Mouse (Mus musculus) liver, embryonic 14.5 days (tissue): ENCODE data around the gene Srgap2.

Experiments
- CTCF ChIP-seq: IDR thresholded peaks from 2 replicates; pipeline ENCODE4 v1.5.1; 2016; ENCODE audit warnings: antibody characterized with exemption, low read depth, control low read depth
- EP300 ChIP-seq: IDR thresholded peaks from 2 replicates; pipeline ENCODE4 v1.6.1; 2016; ENCODE audit warnings: antibody characterized with exemption, low read depth

- TF ChIP-seq CTCF = no peak
- TF ChIP-seq EP300 = no peak
Observed at GRCm38 (mm10) chr1:131528081-131528507, 942 bp upstream of the Srgap2 start.
